Mouse (Mus musculus) neural tube, embryonic 12.5 days (tissue): ENCODE measurements around the gene Pgap3. TPM values are rescaled to one million over a fixed set of nuclear protein-coding genes. Genes with fewer than 3 reads are reported as not detected.
A peak's percentile ranks its signal among the peaks of the same experiment; 100 is the strongest.

Experiments
- ATAC-seq: fragments of 200-750 bp; cut with Nextera tagmentation; 2 replicates; pipeline ENCODE4 v1.8.0; 2017; ENCODE audit warnings: low read depth, mild to moderate bottlenecking, moderate TSS enrichment, moderate library complexity; ENCODE audit not compliant: low FRiP score
- H3K27ac ChIP-seq: fragments of 300-500 bp; sonication (generic); 2 replicates; pipeline ENCODE4 v1.5.1; 2016
- H3K27me3 ChIP-seq: fragments of 300-500 bp; sonication (generic); replicated peaks from 2 replicates; pipeline ENCODE4 v1.6.1; 2016; ENCODE audit warnings: mild to moderate bottlenecking
- H3K36me3 ChIP-seq: fragments of 300-500 bp; sonication (generic); 2 replicates; pipeline ENCODE4 v1.6.1; 2016; ENCODE audit warnings: mild to moderate bottlenecking
- H3K4me1 ChIP-seq: fragments of 300-500 bp; sonication (generic); 2 replicates; pipeline ENCODE4 v1.6.1; 2016
- H3K4me2 ChIP-seq: fragments of 300-500 bp; sonication (generic); replicated peaks from 2 replicates; pipeline ENCODE4 v1.6.1; 2016; ENCODE audit warnings: mild to moderate bottlenecking
- H3K4me3 ChIP-seq: fragments of 300-500 bp; sonication (generic); 2 replicates; pipeline ENCODE4 v1.5.1; 2016
- H3K9ac ChIP-seq: fragments of 300-500 bp; sonication (generic); 2 replicates; pipeline ENCODE4 v1.6.1; 2016; ENCODE audit warnings: mild to moderate bottlenecking
- H3K9me3 ChIP-seq: fragments of 300-500 bp; sonication (generic); 2 replicates; pipeline ENCODE4 v1.6.1; 2016; ENCODE audit warnings: mild to moderate bottlenecking
- WGBS: fragments of 180-500 bp; shearing (Covaris S2); methylation state at CpG from one replicate; pipeline ENCODE4 v1.1.7; 2016; 5-methylcytosine and 5-hydroxymethylcytosine counted together
- polyA plus RNA-seq: library from polyadenylated mRNA; unstranded; fragments of >200 nt; fragmentation: Nextera tagmentation; extraction: Ambion mirVana; gene quantifications from 2 replicates; pipeline ENCODE4 v1.2.1, GENCODE M21; 2016

Pgap3 gene
- polyA plus RNA-seq, 1 experiment from 2014 or later, result 9.0 TPM

GRCm38 (mm10) chr11:98435723-98436122 lies 35.4 kb upstream of the Pgap3 start:
- ATAC-seq, result no peak
- Histone ChIP-seq H3K9me3 (no peaks in the 10 kb centered on the region), H3K27me3 (no peaks in the 10 kb centered on the region), H3K4me1 (peaks cover 10% of the 10 kb centered on the region), H3K27ac (no peak overlapping the region), H3K36me3 (peaks cover 33% of the 10 kb centered on the region), H3K9ac (no peak overlapping the region), H3K4me2 (no peak overlapping the region), H3K4me3 (no peak overlapping the region)
- 90% methylated on average over 9 of the region's 9 CpGs for WGBS

GRCm38 (mm10) chr11:98431743-98432502 lies 31.6 kb upstream of the Pgap3 start:
- no peak overlapping the region for H3K9ac ChIP-seq
- no peaks in the 10 kb centered on the region for H3K4me1 ChIP-seq
- no peak overlapping the region for H3K4me3 ChIP-seq
- 85% methylated on average over 9 of the region's 9 CpGs for WGBS
- no peaks in the 10 kb centered on the region for H3K9me3 ChIP-seq
- no peaks in the 10 kb centered on the region for H3K27me3 ChIP-seq
- no peak for ATAC-seq
- peaks cover 39% of the 10 kb centered on the region for H3K36me3 ChIP-seq
- no peak overlapping the region for H3K4me2 ChIP-seq
- no peak overlapping the region for H3K27ac ChIP-seq

GRCm38 (mm10) chr11:98428436-98428835 lies 28.1 kb upstream of the Pgap3 start:
- Histone ChIP-seq H3K27ac (no peak overlapping the region), H3K4me3 (no peak overlapping the region), H3K4me2 (no peak overlapping the region), H3K4me1 (no peaks in the 10 kb centered on the region), H3K9me3 (no peaks in the 10 kb centered on the region), H3K36me3 (peaks cover 18% of the 10 kb centered on the region), H3K27me3 (no peaks in the 10 kb centered on the region), H3K9ac (no peak overlapping the region)
- no peak for ATAC-seq
- WGBS, result 93% methylated on average over 5 of the region's 5 CpGs

- no peak overlapping the region for H3K4me2 ChIP-seq
- H3K27me3 ChIP-seq, result no peaks in the 10 kb centered on the region
- H3K27ac ChIP-seq, result no peak overlapping the region
- H3K9me3 ChIP-seq, result no peaks in the 10 kb centered on the region
- H3K4me1 ChIP-seq, result no peaks in the 10 kb centered on the region
- H3K36me3 ChIP-seq, result 0 out of 2 replicates have a peak, but pooled peaks cover 11% of the 10 kb centered on the region
- 95% methylated on average over 7 of the region's 7 CpGs for WGBS
- ATAC-seq, result no peak
- no peak overlapping the region for H3K9ac ChIP-seq
- no peak overlapping the region for H3K4me3 ChIP-seq
Observed at GRCm38 (mm10) chr11:98426592-98426991, 26.3 kb upstream of the Pgap3 start.

- H3K27me3 ChIP-seq, result no peaks in the 10 kb centered on the region; the same call in 1 of the 2 replicates
Observed at GRCm38 (mm10) chr11:98418939-98419547, 18.8 kb upstream of the Pgap3 start.

GRCm38 (mm10) chr11:98418273-98418672 lies 18.0 kb upstream of the Pgap3 start:
- Histone ChIP-seq H3K36me3 (peaks cover 5% of the 10 kb centered on the region; the same call in 1 of the 2 replicates), H3K4me2 (no peak overlapping the region), H3K4me3 (no peak overlapping the region), H3K4me1 (peaks cover 12% of the 10 kb centered on the region), H3K27ac (no peak overlapping the region), H3K9me3 (no peaks in the 10 kb centered on the region), H3K9ac (no peak overlapping the region), H3K27me3 (no peaks in the 10 kb centered on the region; the same call in 1 of the 2 replicates)
- 75% methylated on average over 6 of the region's 6 CpGs for WGBS
- no peak for ATAC-seq

More at GRCm38 (mm10) chr11:98418939-98419547, 18.8 kb upstream of the Pgap3 start:
- peaks cover 5% of the 10 kb centered on the region; the same call in 1 of the 2 replicates for H3K36me3 ChIP-seq
- H3K4me3 ChIP-seq, result no peak overlapping the region
- no peak overlapping the region for H3K4me2 ChIP-seq
- H3K4me1 ChIP-seq, result peaks cover 5% of the 10 kb centered on the region
- ATAC-seq, result no peak
- WGBS, result 82% methylated on average over 10 of the region's 10 CpGs
- H3K9me3 ChIP-seq, result no peaks in the 10 kb centered on the region
- no peak overlapping the region for H3K9ac ChIP-seq
- no peak overlapping the region for H3K27ac ChIP-seq

- no peak overlapping the region for H3K27ac ChIP-seq
- H3K36me3 ChIP-seq, result peaks cover 5% of the 10 kb centered on the region; the same call in 1 of the 2 replicates
- H3K9ac ChIP-seq, result no peak overlapping the region
- peaks cover 23% of the 10 kb centered on the region for H3K4me1 ChIP-seq
- ATAC-seq, result no peak
- H3K4me2 ChIP-seq, result no peak overlapping the region
- H3K4me3 ChIP-seq, result no peak overlapping the region
- WGBS, result 90% methylated on average over 1 of the region's 1 CpGs
- H3K27me3 ChIP-seq, result peaks cover 9% of the 10 kb centered on the region; the same call in 1 of the 2 replicates
- H3K9me3 ChIP-seq, result no peaks in the 10 kb centered on the region
Observed at GRCm38 (mm10) chr11:98417074-98417473, 16.8 kb upstream of the Pgap3 start.

GRCm38 (mm10) chr11:98414162-98414561 lies 13.9 kb upstream of the Pgap3 start:
- Histone ChIP-seq H3K9me3 (no peaks in the 10 kb centered on the region), H3K27ac (no peak overlapping the region), H3K4me2 (peak overlapping the region; percentile 99), H3K4me3 (no peak overlapping the region), H3K27me3 (peaks cover 18% of the 10 kb centered on the region), H3K4me1 (peaks cover 30% of the 10 kb centered on the region), H3K9ac (no peak overlapping the region), H3K36me3 (no peaks in the 10 kb centered on the region)
- 10% methylated on average over 2 of the region's 2 CpGs for WGBS
- ATAC-seq, result no peak

- Histone ChIP-seq H3K4me1 (peaks cover 35% of the 10 kb centered on the region), H3K27ac (no peak overlapping the region), H3K4me3 (peak overlapping the region; percentile 72), H3K36me3 (no peaks in the 10 kb centered on the region), H3K27me3 (peaks cover 18% of the 10 kb centered on the region), H3K4me2 (peak overlapping the region; percentile 99), H3K9ac (0 out of 2 replicates have a peak overlapping the region, but pooled peaks have one; percentile 84), H3K9me3 (no peaks in the 10 kb centered on the region)
- WGBS, result 14% methylated on average over 7 of the region's 7 CpGs
- no peak for ATAC-seq
Observed at GRCm38 (mm10) chr11:98413731-98414130, 13.4 kb upstream of the Pgap3 start.

GRCm38 (mm10) chr11:98412797-98413301 lies 12.6 kb upstream of the Pgap3 start:
- WGBS, result under 1% methylated on average over 40 of the region's 40 CpGs
- peak overlapping the region; percentile 84 for H3K9ac ChIP-seq
- peak; percentile 49 for ATAC-seq
- peaks cover 18% of the 10 kb centered on the region for H3K27me3 ChIP-seq
- peaks cover 35% of the 10 kb centered on the region for H3K4me1 ChIP-seq
- no peaks in the 10 kb centered on the region for H3K36me3 ChIP-seq
- H3K27ac ChIP-seq, result 0 out of 2 replicates have a peak overlapping the region, but pooled peaks have one; percentile 37
- no peaks in the 10 kb centered on the region for H3K9me3 ChIP-seq
- peak overlapping the region; percentile 99 for H3K4me2 ChIP-seq
- peak overlapping the region; percentile 72 for H3K4me3 ChIP-seq

GRCm38 (mm10) chr11:98412273-98412796 lies 12.0 kb upstream of the Pgap3 start, which contains the start of gene Erbb2:
Gene Erbb2 (plus strand): TSS chr11:98412470.
- under 1% methylated on average over 41 of the region's 49 CpGs for WGBS
- peak within 1 kb of the TSS; percentile 99 for H3K4me2 ChIP-seq
- H3K9ac ChIP-seq, result peak within 1 kb of the TSS; percentile 84
- peak; percentile 64 for ATAC-seq
- H3K27me3 ChIP-seq, result peaks cover 18% of the 10 kb centered on the region
- peak within 1 kb of the TSS; percentile 72 for H3K4me3 ChIP-seq
- H3K9me3 ChIP-seq, result no peaks in the 10 kb centered on the region
- H3K27ac ChIP-seq, result 0 out of 2 replicates have a peak within 1 kb of the TSS, but pooled peaks have one; percentile 37
- peaks cover 35% of the 10 kb centered on the region for H3K4me1 ChIP-seq
- H3K36me3 ChIP-seq, result no peaks in the 10 kb centered on the region

- Histone ChIP-seq H3K27me3 (peaks cover 21% of the 10 kb centered on the region), H3K36me3 (no peaks in the 10 kb centered on the region), H3K4me3 (no peak overlapping the region), H3K27ac (no peak overlapping the region), H3K4me1 (peaks cover 34% of the 10 kb centered on the region), H3K9ac (no peak overlapping the region), H3K9me3 (no peaks in the 10 kb centered on the region), H3K4me2 (peak overlapping the region; percentile 39)
- 2% methylated on average over 10 of the region's 10 CpGs for WGBS
- ATAC-seq, result no peak
Observed at GRCm38 (mm10) chr11:98409341-98409822, 9.1 kb upstream of the Pgap3 start.
